Mouse (Mus musculus) heart, adult 8-10 months (tissue): ENCODE results near the gene Mdga1. TPM values are rescaled to one million over a fixed set of nuclear protein-coding genes. Genes with fewer than 3 reads are reported as not detected.

ENCODE experiments used
- DNase-seq: peaks from one replicate; pipeline ENCODE4 v3.0.0; 2022; ENCODE audit warnings: low spot score
- total RNA-seq, 4 experiments: library from RNA; stranded (reverse); gene quantifications; 2 replicates each; pipeline ENCODE4 v1.2.4; 2022

Mdga1 gene
- total RNA-seq, 4 experiments from 2014 or later: 15.6 to 17.3 (median 16.4) TPM

GRCm38 (mm10) chr17:29920089-29920488 is 49.8 kb downstream of the Mdga1 start:
- DNase-seq: no peak

- DNase-seq: no peak
These were observed 50.4 kb downstream of the Mdga1 start for GRCm38 (mm10) chr17:29919552-29919920.

GRCm38 (mm10) chr17:29918791-29919551 is 50.9 kb downstream of the Mdga1 start:
- DNase-seq: no peak

- no peak for DNase-seq
These were observed 52.9 kb downstream of the Mdga1 start for GRCm38 (mm10) chr17:29916968-29917367.

- DNase-seq: no peak
These were observed 54.1 kb downstream of the Mdga1 start for GRCm38 (mm10) chr17:29915820-29916219.

- DNase-seq: no peak
These were observed 56.5 kb downstream of the Mdga1 start for GRCm38 (mm10) chr17:29913301-29913965.

GRCm38 (mm10) chr17:29912733-29913132 is 57.2 kb downstream of the Mdga1 start:
- no peak for DNase-seq

GRCm38 (mm10) chr17:29909031-29909430 is 60.9 kb downstream of the Mdga1 start:
- DNase-seq: no peak

- DNase-seq: no peak
These were observed 65.2 kb downstream of the Mdga1 start for GRCm38 (mm10) chr17:29904694-29905093.

- DNase-seq: no peak
These were observed 67.3 kb downstream of the Mdga1 start for GRCm38 (mm10) chr17:29902406-29903155.

GRCm38 (mm10) chr17:29900289-29900688 is 69.6 kb downstream of the Mdga1 start:
- no peak for DNase-seq

GRCm38 (mm10) chr17:29896181-29897054 is 73.5 kb downstream of the Mdga1 start:
- no peak for DNase-seq

GRCm38 (mm10) chr17:29895566-29895965 is 74.3 kb downstream of the Mdga1 start:
- DNase-seq: no peak

GRCm38 (mm10) chr17:29894965-29895364 is 74.9 kb downstream of the Mdga1 start:
- no peak for DNase-seq

GRCm38 (mm10) chr17:29890451-29891110 is 79.3 kb downstream of the Mdga1 start:
- DNase-seq: no peak

GRCm38 (mm10) chr17:29888981-29889980 is 80.6 kb downstream of the Mdga1 start:
- no peak for DNase-seq

GRCm38 (mm10) chr17:29887881-29888826 is 81.7 kb downstream of the Mdga1 start:
- peak; percentile 19 for DNase-seq

- no peak for DNase-seq
These were observed 82.5 kb downstream of the Mdga1 start for GRCm38 (mm10) chr17:29887271-29887880.
